Mouse (Mus musculus) Muller cell, postnatal 12 days (primary cell): ENCODE measurements at regions not wholly inside any gene's neighbourhood (a gene's known extent, or its start where the extent isn't known, plus 50 kb on each side); places are given as distances from the start of the nearest gene placed in this dataset.
A peak's percentile ranks its signal among the peaks of the same experiment; 100 is the strongest.

Source experiments
- DNase-seq: peaks from one replicate; pipeline ENCODE4 v3.0.0-alpha.2; 2015; ENCODE audit errors: inconsistent ontology term

DNA sequence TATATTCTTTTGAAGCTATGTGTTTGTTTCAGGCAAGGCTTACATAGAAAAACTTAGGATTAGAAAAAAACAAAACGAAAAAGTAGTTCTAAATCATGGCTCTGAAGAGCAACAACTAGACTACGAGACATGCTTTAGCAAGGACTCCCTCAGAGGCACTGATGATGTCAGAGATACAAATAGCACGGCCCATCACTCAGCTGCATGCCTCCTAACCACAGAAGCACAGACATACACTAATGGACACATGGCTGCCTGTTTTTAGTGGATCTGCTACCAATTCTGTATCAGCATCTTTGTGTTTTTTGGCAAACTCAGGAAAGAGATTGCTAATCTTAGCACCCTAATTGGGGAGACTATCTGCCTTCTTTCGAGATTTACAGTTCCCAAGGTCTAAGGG lies 138.6 kb upstream of the Nt5c1b start:
- no peak for DNase-seq

DNA sequence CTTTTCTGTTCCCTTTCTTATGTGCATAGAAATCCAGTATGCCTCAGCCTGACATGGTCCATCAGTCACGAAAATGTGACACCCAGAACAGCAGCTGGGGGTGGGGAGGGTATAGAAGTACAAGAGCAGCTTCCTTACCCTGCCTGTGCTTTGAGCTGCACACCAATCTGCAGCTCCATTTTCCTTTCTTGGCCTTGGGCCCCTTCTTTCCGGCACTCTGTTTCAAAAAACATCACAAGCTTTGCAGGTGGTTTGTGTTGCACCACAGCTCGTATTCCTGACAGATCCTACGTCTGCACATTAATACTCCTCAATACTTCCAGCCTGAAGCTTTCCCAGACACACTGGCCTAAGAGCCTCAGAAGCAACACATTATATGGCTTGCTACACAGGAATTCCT lies 138.1 kb upstream of the Nt5c1b start:
- no peak for DNase-seq

DNA sequence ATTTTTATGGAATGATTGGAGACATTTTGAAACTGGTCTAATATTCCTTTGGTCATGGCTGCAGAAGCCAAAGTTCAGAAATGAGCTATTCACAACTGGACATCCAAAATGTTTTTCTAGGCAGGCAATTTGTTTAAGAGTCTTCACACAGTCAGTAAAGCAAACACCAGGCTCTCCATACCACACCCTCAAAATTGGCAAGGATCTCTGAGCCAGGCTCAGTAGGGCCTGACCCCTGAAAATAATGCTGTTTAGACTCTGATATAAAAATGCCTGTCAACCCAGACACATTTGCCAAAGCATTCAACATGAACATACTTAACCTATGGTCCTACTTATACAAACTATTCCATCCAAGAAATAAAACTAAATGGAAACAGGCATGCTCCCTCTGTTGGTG lies 121.7 kb upstream of the Nt5c1b start:
- no peak for DNase-seq

DNA sequence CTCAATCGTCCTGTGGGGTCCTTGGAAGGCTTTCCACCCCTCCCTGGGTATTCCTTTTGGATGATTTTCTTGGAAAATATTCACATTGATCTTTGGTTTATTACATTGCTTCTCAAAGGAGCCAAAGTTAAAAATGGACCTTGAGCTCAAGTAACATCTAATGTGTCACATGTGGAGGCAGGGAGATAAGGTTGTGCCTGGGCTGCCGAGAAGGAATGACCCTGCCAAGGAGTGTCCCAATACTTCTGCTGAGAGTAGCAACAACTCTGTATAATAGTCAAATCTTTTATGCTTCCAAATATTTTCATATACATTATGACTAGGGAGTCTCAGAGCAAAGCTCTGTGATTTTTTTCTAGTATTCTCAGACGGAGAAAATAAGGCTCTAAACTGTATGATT lies 113.4 kb upstream of the Nt5c1b start:
- no peak for DNase-seq

DNA sequence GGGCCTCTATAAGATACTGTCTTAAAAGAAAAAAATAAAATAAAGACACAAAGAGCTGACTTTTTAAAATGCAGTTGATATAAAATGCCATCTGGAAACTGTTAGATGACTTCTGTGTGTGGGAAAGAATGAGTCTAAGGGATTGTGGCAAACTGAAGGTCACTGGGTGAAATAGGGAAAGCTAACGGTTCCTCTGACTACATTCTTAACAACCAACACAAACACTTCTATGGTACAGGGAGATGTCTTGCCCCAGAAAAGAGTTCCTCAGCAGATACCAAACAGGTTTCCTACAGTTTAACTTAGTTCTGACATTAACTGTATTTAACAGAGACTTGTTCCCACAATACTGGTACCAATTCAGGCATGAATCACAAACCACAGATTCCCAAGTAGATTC lies 103.6 kb upstream of the Nt5c1b start:
- peak; percentile 13 for DNase-seq

DNA sequence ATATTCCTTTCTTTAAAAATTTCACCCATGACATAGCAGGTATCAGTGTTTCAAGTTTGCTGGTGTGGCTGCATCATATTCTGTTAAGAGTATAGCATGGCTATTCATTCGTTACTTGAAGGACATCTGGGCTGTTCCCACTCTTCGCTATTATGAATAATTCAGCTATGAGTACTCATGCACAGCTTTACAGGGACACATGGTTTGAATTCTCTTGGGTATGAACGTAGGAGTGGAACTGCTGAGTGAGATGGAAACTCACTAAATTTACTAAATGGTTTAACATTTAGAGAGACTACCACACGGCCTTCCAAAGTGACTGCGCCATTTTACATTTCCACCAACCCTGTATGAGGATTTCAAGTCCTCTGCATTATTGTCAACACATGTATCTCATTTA lies 97.7 kb upstream of the Nt5c1b start:
- DNase-seq, result no peak

DNA sequence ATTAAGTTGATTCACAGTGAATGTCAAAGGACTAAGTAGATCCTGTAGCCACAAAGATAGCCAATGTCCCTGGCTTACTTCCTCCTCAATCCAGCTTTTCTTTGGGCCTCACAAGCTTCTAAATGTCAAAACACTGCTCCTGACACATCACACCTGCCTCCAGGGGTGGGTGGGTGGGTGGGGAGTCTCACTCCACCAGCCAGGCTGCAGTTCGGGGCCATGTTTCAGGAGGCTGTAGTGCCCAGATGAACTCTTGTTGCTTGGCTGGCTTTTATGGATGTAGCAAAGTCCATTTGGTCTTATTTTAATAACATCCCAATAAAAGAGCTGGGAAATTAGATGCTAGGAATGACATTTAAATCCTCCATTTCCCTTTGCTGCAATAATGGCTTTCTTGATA lies 94.5 kb upstream of the Nt5c1b start:
- DNase-seq, result no peak

DNA sequence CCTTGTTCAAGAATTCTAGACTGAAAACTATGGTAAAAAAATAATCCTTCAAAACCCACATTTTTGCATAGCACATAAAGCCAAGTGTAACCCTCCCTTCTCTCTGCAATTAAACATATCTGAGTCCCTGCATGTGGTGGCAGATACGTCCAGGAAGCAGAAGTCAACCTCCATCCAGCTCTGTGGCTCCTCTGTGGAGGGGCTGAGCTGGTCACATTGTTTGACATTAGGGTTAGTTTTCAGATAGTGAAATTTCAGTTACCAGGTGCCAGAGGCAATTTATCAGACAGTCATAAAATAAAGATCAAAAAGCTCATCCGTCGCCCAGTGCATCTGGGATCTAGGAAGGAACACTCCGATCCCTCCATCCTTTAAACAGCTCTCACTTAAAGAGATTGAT lies 77.1 kb upstream of the Nt5c1b start:
- no peak for DNase-seq

DNA sequence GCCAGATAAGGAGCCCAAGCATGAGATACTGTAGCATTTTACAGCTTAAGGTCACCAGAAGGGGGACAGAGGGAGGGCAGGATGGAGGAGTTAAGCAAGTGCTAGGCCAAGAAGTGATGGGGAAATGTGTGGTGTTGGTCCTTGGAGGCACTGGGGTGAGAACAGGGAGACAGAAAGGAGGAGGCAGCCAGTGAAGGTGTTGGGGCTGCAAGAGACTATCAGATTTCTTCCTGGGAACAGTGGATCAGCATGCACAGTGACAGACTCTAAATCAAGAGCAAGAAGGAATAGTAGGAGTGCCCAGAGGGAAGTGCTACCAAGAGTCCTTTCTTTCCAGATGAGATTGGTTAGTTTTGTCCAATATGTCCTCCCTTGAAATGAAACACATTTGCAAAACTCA lies 63.8 kb upstream of the Nt5c1b start:
- no peak for DNase-seq
